Mouse (Mus musculus): ENCODE measurements around the gene Bloc1s5. TPM values are rescaled to one million over a fixed set of nuclear protein-coding genes. Genes with fewer than 3 reads are reported as not detected.
"Not testable (repeated sequence)": the region's sequence is repeated elsewhere in the genome, so short reads cannot be mapped to it uniquely, and the experiment has no call there.

Gene Bloc1s5
- total RNA-seq (2021) = 10 to 100 TPM in 1 of 2 experiments, 1 to 10 TPM in 1; 9.0 to 11.8 TPM
- long read RNA-seq, experiment 1, full-length matches to known transcripts = 8 of 9 reads
- long read RNA-seq, experiment 1, partial matches to known transcripts = 0 of 9 reads
- long read RNA-seq, experiment 1, other reads (novel, unspliced or antisense) = 1 of 9 reads
- long read RNA-seq, experiment 2, full-length matches to known transcripts = 15 of 18 reads
- long read RNA-seq, experiment 2, partial matches to known transcripts = 0 of 18 reads
- long read RNA-seq, experiment 2, other reads (novel, unspliced or antisense) = 3 of 18 reads

GRCm38 (mm10) chr13:38634800-38635269 lies at the start of gene Bloc1s5:
Gene Bloc1s5 (minus strand): TSS chr13:38635109.
- peak; percentile 95 to 96 for DNase-seq (ENCODE audit: low spot score in 2 of 2)
- peak within 1 kb of the TSS; percentile 70 for H3K4me3 ChIP-seq
- peak within 1 kb of the TSS; percentile 90 for H3K27ac ChIP-seq
- TF ChIP-seq CTCF (conservative IDR thresholded peaks at IDR 0.05) = no peak

- TF ChIP-seq CTCF (conservative IDR thresholded peaks at IDR 0.05) = no peak
- H3K4me3 ChIP-seq = no peak overlapping the region
- no peak for DNase-seq (ENCODE audit: low spot score in 2 of 2)
- no peak overlapping the region for H3K27ac ChIP-seq
Observed at GRCm38 (mm10) chr13:38672336-38672735, 37.4 kb upstream of the Bloc1s5 start.

GRCm38 (mm10) chr13:38671451-38671850 lies 36.5 kb upstream of the Bloc1s5 start:
- DNase-seq (ENCODE audit: low spot score in 2 of 2); H3K27ac ChIP-seq; H3K4me3 ChIP-seq: not testable (repeated sequence)

GRCm38 (mm10) chr13:38670051-38670450 lies 35.1 kb upstream of the Bloc1s5 start:
- H3K27ac ChIP-seq = no peak overlapping the region
- H3K4me3 ChIP-seq = no peak overlapping the region
- DNase-seq (ENCODE audit: low spot score in 2 of 2) = no peak
- TF ChIP-seq CTCF (conservative IDR thresholded peaks at IDR 0.05) = no peak

- H3K4me3 ChIP-seq = no peak overlapping the region
- TF ChIP-seq CTCF (conservative IDR thresholded peaks at IDR 0.05) = peak; percentile 74
- no peak overlapping the region for H3K27ac ChIP-seq
- no peak for DNase-seq (ENCODE audit: low spot score in 2 of 2)
Observed at GRCm38 (mm10) chr13:38668514-38668913, 33.6 kb upstream of the Bloc1s5 start.

- no peak for DNase-seq (ENCODE audit: low spot score in 2 of 2)
- H3K27ac ChIP-seq = no peak overlapping the region
- no peak for TF ChIP-seq CTCF (conservative IDR thresholded peaks at IDR 0.05)
- no peak overlapping the region for H3K4me3 ChIP-seq
Observed at GRCm38 (mm10) chr13:38664753-38665152, 29.8 kb upstream of the Bloc1s5 start.

GRCm38 (mm10) chr13:38659524-38660136 lies 24.7 kb upstream of the Bloc1s5 start:
- H3K27ac ChIP-seq = no peak overlapping the region
- no peak overlapping the region; the same call in 1 of the 2 replicates for H3K4me3 ChIP-seq
- no peak for TF ChIP-seq CTCF (conservative IDR thresholded peaks at IDR 0.05)
- DNase-seq (ENCODE audit: low spot score in 2 of 2) = no peak

- peak; percentile 95 to 97 for DNase-seq (ENCODE audit: low spot score in 2 of 2)
- TF ChIP-seq CTCF (conservative IDR thresholded peaks at IDR 0.05) = peak; percentile 86
Observed at GRCm38 (mm10) chr13:38658528-38659280, 23.8 kb upstream of the Bloc1s5 start, which contains the start of gene Eef1e1. Gene Eef1e1 (minus strand): TSS chr13:38659058.

GRCm38 (mm10) chr13:38657865-38658264 lies 23.0 kb upstream of the Bloc1s5 start:
- Histone ChIP-seq H3K27ac (no peak overlapping the region), H3K4me3 (peak overlapping the region; percentile 99)
- DNase-seq (ENCODE audit: low spot score in 2 of 2) = no peak
- no peak for TF ChIP-seq CTCF (conservative IDR thresholded peaks at IDR 0.05)

More at GRCm38 (mm10) chr13:38658528-38659280, 23.8 kb upstream of the Bloc1s5 start, which contains the start of gene Eef1e1:
- Histone ChIP-seq H3K4me3 (peak within 1 kb of the TSS; percentile 99), H3K27ac (peak within 1 kb of the TSS; percentile 87)

- Histone ChIP-seq H3K4me3 (no peak overlapping the region), H3K27ac (no peak overlapping the region)
- DNase-seq (ENCODE audit: low spot score in 2 of 2) = no peak
- no peak for TF ChIP-seq CTCF (conservative IDR thresholded peaks at IDR 0.05)
Observed at GRCm38 (mm10) chr13:38650292-38650691, 15.4 kb upstream of the Bloc1s5 start.

- no peak for DNase-seq (ENCODE audit: low spot score in 2 of 2)
- Histone ChIP-seq H3K4me3 (no peak overlapping the region), H3K27ac (no peak overlapping the region)
- TF ChIP-seq CTCF (conservative IDR thresholded peaks at IDR 0.05) = no peak
Observed at GRCm38 (mm10) chr13:38649069-38649468, 14.2 kb upstream of the Bloc1s5 start.

- TF ChIP-seq CTCF (conservative IDR thresholded peaks at IDR 0.05) = no peak
- Histone ChIP-seq H3K27ac (no peak overlapping the region), H3K4me3 (no peak overlapping the region)
- DNase-seq (ENCODE audit: low spot score in 2 of 2) = no peak
Observed at GRCm38 (mm10) chr13:38641414-38641813, 6.5 kb upstream of the Bloc1s5 start.

- no peak for DNase-seq (ENCODE audit: low spot score in 2 of 2)
- Histone ChIP-seq H3K27ac (no peak overlapping the region), H3K4me3 (no peak overlapping the region)
- no peak for TF ChIP-seq CTCF (conservative IDR thresholded peaks at IDR 0.05)
Observed at GRCm38 (mm10) chr13:38640961-38641360, 6.1 kb upstream of the Bloc1s5 start.
